Mouse (Mus musculus) kidney, adult 8-10 months (tissue): ENCODE measurements around the gene Cacna2d2.

ENCODE experiments used
- DNase-seq, 2 experiments: peaks; one replicate each; pipeline ENCODE4 v3.0.0; 2022

The Cacna2d2 gene

GRCm38 (mm10) chr9:107399491-107399971, at the start of gene Cacna2d2:
Gene Cacna2d2 (plus strand): TSS chr9:107399612.
- peak; percentile 42 to 56 for DNase-seq

- no peak for DNase-seq
Observed at GRCm38 (mm10) chr9:107354826-107355225, 44.6 kb upstream of the Cacna2d2 start.

GRCm38 (mm10) chr9:107355870-107356765, 43.3 kb upstream of the Cacna2d2 start:
- DNase-seq = peak in 1 of 2 experiments; percentile 77

- DNase-seq = peak in 1 of 2 experiments; percentile 81
Observed at GRCm38 (mm10) chr9:107357651-107358050, 41.8 kb upstream of the Cacna2d2 start.

DNA sequence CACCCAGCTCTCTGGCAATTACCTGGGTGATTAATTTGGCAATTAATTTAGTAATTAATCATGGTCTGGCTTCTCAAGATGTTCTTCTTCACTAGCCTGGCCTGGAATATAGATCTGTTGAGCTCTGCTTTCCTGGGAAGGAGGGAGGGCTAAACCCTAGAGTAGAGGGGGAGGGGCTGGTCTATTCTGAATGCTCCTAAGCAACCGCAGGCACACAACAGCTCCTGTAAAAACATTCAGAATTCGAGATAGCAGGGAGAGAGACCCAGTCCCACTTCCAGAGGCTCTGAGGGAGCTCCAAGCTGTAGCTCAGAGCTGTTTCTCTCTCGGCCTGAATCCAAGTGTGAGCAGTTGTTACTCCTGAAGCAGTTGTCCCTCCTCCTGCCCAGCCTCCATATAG, 38.4 kb upstream of the Cacna2d2 start:
- no peak for DNase-seq

- DNase-seq = peak; percentile 26 to 53
Observed at GRCm38 (mm10) chr9:107366644-107367043, 32.8 kb upstream of the Cacna2d2 start.

GRCm38 (mm10) chr9:107368302-107368701, 31.1 kb upstream of the Cacna2d2 start:
- no peak for DNase-seq

DNA sequence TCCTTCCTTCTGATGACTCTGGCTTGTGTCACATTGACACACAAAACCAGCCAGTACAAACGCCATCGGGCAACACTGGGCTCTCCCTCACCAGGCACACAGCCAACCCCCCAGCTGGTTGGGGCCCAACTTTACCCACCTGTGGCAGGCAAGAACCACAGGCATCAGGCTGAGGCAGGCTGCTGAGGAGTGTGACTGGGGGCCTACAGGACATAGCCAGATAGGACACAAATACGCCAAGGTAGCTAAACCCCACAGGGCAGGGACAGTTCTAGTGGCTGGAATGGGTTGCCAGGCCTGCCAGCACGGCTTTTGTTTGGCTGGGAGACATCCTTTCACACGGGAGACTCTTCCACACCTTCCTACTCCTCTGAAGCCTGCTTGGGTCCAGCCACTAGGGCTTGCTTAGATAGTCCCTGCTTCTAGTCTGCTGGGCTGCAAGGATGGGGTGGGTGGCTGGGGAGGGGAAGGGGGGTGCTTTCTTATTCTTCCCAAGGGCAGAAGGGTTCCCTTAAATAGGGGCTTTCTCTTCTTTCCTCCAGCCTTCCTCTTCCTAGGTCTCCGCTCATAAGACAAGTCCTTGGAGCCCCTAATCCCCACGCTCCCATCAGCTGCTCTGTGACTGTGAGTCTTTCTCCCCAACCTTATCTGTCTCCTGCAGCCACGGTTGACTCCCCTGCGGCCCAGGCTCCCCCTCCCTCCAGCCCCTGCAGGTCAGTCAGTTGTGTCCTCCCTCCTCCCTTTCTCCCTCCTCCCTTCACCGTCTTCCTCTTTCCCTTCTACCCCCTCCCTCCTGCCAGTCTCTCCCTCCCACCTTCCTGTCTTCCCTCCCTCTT, 29.9 kb upstream of the Cacna2d2 start:
- no peak for DNase-seq

DNA sequence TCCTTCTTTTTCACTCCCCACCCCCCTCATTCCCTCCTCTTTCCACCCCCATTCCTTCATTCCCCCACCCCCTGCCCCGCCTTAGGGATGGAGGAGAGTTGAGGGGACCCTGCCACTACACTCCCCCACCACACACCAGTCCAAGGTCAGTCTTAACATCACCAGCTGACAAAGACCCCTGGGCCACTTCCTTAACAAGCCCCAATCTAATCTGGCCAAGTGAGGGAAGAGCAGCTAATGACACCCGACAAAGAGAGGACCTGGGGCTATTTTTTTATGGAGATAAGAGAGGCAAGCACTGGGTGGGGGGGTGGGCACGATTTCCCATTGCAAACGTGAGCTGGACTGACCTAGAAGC, 29.3 kb upstream of the Cacna2d2 start:
- DNase-seq = no peak

- no peak for DNase-seq
Observed at GRCm38 (mm10) chr9:107372441-107372840, 27.0 kb upstream of the Cacna2d2 start.

- DNase-seq = peak in 1 of 2 experiments; percentile 16
Observed at GRCm38 (mm10) chr9:107374623-107375022, 24.8 kb upstream of the Cacna2d2 start.

GRCm38 (mm10) chr9:107375451-107375850, 24.0 kb upstream of the Cacna2d2 start:
- DNase-seq = no peak

DNA sequence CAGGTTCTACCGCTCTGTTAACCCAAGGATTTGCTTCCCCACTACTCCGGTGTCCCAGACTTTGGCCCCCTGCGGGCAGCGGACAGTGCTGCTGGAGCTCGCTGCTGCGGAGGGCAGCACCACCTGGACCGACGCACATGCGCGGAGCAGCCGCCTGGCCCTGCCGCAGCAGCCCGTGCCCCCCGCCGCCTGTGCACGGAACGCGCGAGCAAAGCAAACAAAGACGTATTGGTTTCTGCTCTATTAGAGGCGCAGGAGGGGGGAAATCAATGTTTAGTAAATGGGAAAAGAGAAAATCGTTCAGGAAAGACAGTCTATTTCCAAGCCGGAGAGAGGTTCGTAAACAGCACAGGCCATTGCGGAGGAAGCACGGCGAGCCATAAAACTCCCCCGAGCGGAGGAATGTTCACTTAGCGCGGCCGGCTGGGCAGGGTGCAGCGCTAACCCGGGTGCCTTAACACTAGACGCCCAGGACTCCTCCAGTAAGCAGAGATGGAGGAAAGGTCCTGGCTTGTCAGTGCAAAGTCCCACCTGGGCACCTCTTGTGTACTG, 21.4 kb upstream of the Cacna2d2 start:
- DNase-seq = no peak

DNA sequence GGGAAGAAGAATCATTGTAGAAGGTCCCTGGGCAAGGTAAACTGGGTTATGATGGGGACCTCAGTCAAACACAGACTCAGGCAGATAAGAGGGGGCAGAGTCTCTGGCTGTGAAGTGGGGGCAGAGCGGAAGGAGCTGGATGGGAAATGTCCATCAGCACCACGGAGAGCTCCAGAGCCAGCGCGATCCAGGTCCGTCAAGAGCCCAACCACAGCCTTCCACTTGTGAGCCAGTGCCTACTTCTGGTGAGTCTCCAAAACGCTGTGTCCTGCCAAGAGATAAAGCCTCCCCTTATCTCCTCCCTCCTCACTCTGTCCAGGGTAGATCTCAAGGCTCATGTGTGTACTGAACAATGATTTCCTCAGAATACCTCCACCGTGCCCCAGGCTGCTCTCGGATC, 17.7 kb upstream of the Cacna2d2 start:
- no peak for DNase-seq

DNA sequence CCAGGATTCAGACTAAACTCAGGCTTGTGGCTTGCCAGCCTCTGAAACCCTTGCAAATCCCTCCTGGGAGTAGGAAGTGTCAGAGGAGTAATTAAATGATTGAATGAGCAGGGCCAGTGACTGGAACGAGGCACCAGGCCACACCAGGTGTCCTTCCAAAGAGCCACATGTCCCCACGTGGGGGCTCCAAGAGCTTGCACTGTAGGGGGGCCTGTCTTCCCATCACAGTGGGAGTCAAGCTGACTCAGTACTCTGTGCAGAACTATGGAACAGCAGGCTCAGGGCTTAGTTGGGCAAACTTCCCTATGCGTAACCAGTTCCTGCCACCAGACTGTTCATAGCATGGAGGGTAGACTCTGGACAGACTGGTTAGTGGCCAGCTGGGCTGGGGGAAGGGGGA, 15.0 kb upstream of the Cacna2d2 start:
- no peak for DNase-seq

GRCm38 (mm10) chr9:107386722-107387121, 12.7 kb upstream of the Cacna2d2 start:
- peak in 1 of 2 experiments; percentile 60 for DNase-seq

- no peak for DNase-seq
Observed at GRCm38 (mm10) chr9:107387708-107388107, 11.7 kb upstream of the Cacna2d2 start.

DNA sequence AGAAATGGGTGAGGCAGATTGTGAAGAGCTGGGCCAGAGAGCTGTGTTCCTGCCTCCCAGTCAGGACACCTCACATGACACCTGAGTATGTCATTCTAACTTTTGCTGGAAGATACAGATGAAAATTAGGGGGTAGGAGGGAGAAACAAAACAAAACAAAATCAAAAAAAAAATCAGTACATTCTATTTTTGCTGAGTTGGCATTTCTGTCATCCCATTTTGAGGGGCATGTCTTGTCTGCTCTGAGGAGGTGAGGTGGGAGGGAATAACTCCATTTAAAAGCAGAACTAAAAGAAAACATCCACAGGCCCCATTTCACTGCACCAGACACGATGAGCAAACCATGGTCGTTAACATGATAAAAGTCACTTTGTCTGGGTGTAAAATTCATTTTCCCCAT, 11.1 kb upstream of the Cacna2d2 start:
- DNase-seq = no peak

GRCm38 (mm10) chr9:107396397-107396796, 3.0 kb upstream of the Cacna2d2 start:
- no peak for DNase-seq

- DNase-seq = no peak
Observed at GRCm38 (mm10) chr9:107398968-107399367, 444 bp upstream of the Cacna2d2 start.

DNA sequence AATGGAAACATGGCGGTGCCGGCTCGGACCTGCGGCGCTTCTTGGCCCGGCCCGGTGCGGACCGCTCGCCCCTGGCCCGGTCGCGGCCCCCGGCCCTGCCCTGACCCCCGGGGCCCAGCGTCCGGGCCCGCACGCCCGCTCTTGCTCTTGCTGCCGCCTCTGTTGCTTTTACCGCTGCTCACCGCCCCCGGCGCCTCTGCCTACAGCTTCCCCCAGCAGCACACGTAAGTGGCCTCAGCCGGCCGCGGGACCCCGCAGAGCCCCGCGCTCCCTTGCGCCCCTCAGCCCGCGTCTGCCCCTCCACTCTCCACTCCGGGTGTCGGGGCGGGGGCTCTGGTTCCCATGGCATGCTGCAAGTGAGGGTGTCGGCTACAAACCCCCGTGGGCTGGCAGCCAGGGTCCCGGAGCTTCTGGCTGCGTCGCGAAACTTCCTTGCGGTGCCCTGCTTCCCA, 674 bp downstream of the Cacna2d2 start:
- no peak for DNase-seq

GRCm38 (mm10) chr9:107400666-107401285, 1.4 kb downstream of the Cacna2d2 start:
- DNase-seq = no peak

- DNase-seq = no peak
Observed at GRCm38 (mm10) chr9:107403116-107403515, 3.7 kb downstream of the Cacna2d2 start.
